Mouse (Mus musculus) bone marrow, adult 2 months (tissue): ENCODE measurements around the gene Zfp281. TPM values are rescaled to one million over a fixed set of nuclear protein-coding genes. Genes with fewer than 3 reads are reported as not detected.

ENCODE experiments used
- H3K27ac ChIP-seq: fragments of 200-500 bp; 2 replicates; pipeline ENCODE4 v1.5.1; 2012; ENCODE audit warnings: low read depth, mild to moderate bottlenecking, control low read depth, inconsistent platforms, low read length; ENCODE audit not compliant: control insufficient read depth, poor library complexity, insufficient read depth
- H3K4me1 ChIP-seq: fragments of 200-500 bp; 2 replicates; pipeline ENCODE4 v1.6.1; 2011; ENCODE audit warnings: low read length; ENCODE audit not compliant: control insufficient read depth, insufficient read depth
- H3K4me3 ChIP-seq: fragments of 200-500 bp; replicated peaks from 2 replicates; pipeline ENCODE3; 2011; ENCODE audit warnings: mild to moderate bottlenecking, low read depth, low read length, control low read depth; ENCODE audit not compliant: control insufficient read depth
- CTCF ChIP-seq: fragments of 200-500 bp; IDR thresholded peaks from 2 replicates; pipeline ENCODE4 v1.5.1; 2011; ENCODE audit warnings: low read length, control low read depth; ENCODE audit not compliant: control insufficient read depth, insufficient read depth
- POLR2A ChIP-seq: fragments of 200-500 bp; IDR thresholded peaks from 2 replicates; pipeline ENCODE4 v1.6.1; 2011; ENCODE audit warnings: low read depth, mild to moderate bottlenecking, control low read depth, low read length, borderline replicate concordance; ENCODE audit not compliant: control insufficient read depth
- WGBS: fragments of 180-500 bp; shearing (Covaris S2); methylation state at CpG from one replicate; pipeline ENCODE4 v1.1.7; 2018; 5-methylcytosine and 5-hydroxymethylcytosine counted together
- polyA plus RNA-seq: library from polyadenylated mRNA; stranded (reverse); fragments of >200 nt; gene quantifications from 2 replicates; pipeline ENCODE4 v1.2.4, GENCODE M21; 2011; ENCODE audit warnings: low replicate concordance; ENCODE audit not compliant: missing spikeins, insufficient read depth, insufficient read length

Gene Zfp281
- polyA plus RNA-seq, 1 experiment: 7.9 TPM

DNA sequence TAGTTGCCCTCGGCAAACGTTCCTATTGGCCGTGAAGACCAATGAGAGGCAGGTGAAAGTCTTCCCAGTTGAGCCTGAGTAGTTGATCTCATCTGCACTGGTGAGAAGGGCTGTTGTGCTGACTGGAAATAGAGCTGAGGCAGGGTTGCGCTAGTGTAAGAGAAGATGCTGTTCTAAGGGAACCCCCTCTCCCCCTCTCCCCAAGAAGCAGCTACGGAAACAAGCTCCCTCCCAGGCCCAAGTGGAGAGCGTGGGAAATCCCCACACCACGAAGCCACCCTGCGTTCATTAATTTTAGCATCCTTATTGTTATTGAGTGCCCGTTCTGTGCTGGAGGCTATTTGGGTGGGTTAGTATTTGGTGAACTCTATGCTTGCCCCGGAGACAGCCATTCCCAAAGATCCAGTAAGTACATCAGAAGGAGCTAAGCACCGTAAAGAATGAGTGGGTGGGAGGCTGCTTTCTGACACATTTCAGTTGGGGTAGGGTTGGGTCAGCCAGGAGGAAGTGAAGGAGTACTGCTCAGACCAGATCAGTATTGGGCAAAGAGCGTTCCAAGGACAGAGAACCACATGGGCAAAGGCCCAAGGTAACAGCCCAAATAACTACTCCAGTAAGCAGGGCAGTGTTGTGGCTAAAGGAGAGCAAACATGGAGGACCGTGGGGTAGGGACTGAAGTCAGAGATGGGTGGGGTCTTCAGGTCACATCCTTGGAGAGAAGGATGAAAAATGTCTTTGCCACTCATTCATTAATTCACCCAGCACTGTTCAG, 33.9 kb downstream of the Zfp281 start:
- no peaks in the 10 kb centered on the region for H3K4me1 ChIP-seq
- TF ChIP-seq CTCF (no peak), POLR2A (no peak)
- H3K4me3 ChIP-seq: no peak overlapping the region
- H3K27ac ChIP-seq: no peak overlapping the region
- 72% methylated on average over 13 of the region's 13 CpGs for WGBS

DNA sequence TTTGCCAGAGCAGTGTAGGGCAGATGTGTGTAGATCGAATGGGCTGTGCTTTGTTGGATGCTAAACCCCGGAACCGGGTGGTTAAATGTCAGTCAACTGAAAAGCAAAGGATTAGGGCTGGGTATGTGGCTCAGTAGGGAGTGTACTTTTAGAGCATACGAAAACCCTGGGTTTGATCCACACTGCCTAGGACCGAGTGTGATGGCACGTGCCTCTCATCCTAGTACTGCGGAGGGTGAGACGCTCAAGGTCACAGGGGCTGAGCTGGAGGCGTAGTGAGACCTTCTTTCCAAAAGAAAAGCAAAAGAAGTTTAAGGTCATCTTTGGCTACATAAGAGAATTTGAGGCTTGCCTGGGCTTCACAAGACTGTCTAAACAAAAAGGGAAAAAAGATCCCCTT, 34.6 kb downstream of the Zfp281 start:
- TF ChIP-seq CTCF (no peak), POLR2A (no peak)
- Histone ChIP-seq H3K27ac (no peak overlapping the region), H3K4me1 (no peaks in the 10 kb centered on the region), H3K4me3 (no peak overlapping the region)
- 86% methylated on average over 9 of the region's 9 CpGs for WGBS

DNA sequence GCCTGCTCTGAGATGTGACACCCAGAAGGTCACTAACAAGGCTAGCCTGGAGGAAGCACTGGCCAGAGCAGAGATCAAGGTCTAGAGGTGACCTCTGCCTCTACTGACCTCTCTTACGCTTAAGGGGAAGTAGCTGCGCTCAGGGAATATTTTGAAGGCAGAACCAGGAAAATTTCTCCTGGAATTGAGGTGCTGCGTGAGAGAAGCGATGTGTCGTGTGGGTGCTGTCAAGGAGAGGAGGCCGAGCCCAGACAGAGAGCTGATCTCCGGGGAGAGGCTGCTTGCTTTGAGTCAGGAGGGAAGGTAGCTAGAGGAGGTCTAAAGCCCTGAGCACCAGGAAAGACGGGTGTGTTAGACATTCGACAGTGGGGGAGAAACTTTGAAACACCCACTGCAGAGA, 35.2 kb downstream of the Zfp281 start:
- WGBS: 76% methylated on average over 9 of the region's 9 CpGs
- no peaks in the 10 kb centered on the region for H3K4me1 ChIP-seq
- H3K4me3 ChIP-seq: no peak overlapping the region
- no peak for TF ChIP-seq CTCF
- no peak for TF ChIP-seq POLR2A
- no peak overlapping the region for H3K27ac ChIP-seq

DNA sequence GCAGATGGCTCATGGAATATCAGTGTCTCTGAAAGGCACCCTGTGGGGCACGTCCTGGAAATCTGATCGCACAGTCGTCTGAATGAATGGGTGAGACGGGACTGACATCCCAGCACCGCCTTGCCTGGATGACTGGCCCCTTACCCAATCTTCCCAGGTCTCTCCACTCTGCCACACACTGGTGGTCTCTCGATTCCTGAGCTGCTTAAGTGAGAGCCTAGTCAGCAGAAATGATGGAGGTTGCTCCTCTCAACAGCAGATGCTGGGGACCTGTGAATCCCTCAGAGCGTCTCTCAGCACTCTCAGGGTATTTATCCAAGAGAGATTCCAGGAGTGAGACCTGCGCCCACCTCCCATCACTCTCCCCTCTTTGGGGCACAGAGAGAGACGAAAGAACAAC, 36.8 kb downstream of the Zfp281 start:
- Histone ChIP-seq H3K4me3 (no peak overlapping the region), H3K4me1 (no peaks in the 10 kb centered on the region), H3K27ac (no peak overlapping the region)
- WGBS: 87% methylated on average over 9 of the region's 9 CpGs
- TF ChIP-seq CTCF: no peak
- TF ChIP-seq POLR2A: no peak

DNA sequence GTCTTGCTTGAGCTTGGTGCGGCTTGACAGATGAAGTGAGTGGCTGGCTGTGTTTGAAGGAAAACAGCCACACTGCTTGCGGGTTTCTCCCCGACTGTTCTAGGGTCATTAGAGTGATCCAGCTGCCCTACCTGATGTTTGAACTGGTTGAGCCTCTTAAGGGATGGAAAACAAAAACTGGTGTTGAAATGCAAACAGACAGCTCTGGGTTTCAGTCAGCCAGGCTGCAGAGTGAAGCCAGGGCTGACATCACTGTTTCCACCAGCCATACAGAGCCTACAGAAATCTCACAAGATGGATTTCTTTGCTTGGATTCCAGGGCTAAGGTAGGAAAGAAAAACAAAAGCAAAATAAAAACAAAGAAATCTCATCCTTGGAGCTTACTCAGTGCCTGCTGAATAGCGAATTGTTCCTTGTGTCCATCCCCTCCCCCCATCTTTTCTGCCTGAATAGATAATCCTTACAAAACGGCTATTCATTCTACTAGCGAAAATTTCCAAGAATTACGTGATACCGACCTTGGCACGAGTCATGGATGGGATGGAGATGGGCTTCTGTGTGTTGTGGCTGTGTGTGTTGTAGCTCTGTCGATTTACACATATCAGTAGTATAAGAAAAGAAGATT, 37.4 kb downstream of the Zfp281 start:
- H3K4me3 ChIP-seq: no peak overlapping the region
- no peak for TF ChIP-seq CTCF
- TF ChIP-seq POLR2A: no peak
- no peaks in the 10 kb centered on the region for H3K4me1 ChIP-seq
- WGBS: 80% methylated on average over 10 of the region's 10 CpGs
- H3K27ac ChIP-seq: no peak overlapping the region

DNA sequence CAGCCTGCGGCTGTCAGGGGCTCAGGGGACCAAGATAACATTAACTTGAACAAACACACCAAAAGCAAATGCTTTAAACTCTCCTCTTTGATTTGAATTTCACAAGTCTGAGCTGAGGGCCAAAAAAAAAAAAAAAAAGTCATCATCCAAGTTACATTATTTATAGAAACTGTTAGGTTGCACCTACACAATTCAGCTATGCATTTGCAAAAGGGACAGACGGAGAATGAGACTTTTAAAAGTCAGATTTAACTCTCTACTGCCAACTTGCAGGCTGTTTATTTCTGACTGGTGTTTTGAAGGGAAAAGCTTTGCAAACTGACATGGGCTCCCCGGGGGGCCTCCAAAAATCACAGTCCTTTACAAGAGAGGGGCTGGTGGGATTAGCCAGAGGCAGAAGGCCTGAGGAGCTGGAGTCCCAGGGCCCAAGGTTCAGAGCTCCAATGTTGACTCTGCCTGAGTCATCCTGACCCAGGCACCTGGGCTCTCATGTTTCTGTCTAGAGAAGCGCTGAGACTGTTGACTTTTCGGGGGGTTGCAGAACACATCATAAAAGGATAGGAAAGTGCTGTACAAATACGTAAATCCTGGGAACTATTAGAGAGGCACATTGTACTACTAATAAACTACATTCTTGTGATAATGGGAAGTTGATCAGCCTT, 40.4 kb downstream of the Zfp281 start:
- no peak for TF ChIP-seq CTCF
- 79% methylated on average over 6 of the region's 6 CpGs for WGBS
- Histone ChIP-seq H3K4me1 (no peaks in the 10 kb centered on the region), H3K4me3 (no peak overlapping the region), H3K27ac (no peak overlapping the region)

DNA sequence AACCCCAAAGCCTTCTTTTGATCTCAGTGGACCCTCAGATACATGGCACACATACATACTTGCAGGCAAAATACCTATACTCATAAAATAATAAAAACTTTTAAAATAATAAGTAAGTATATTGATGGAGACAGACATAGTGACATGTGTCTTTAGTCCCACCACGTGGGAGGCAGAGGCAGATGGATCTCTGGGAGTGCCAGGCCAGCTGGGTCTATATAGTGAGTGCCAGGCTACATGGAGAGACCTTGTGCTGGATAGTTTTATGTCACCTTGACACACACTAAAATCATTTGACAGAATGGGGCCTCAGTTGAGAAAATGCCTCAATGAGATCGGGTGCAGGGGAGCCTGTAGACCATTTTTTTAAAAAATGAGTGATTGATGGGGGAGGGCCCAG, 41.8 kb downstream of the Zfp281 start:
- Histone ChIP-seq H3K4me3 (no peak overlapping the region), H3K4me1 (no peaks in the 10 kb centered on the region), H3K27ac (no peak overlapping the region)
- WGBS: 60% methylated on average over 2 of the region's 2 CpGs
- no peak for TF ChIP-seq POLR2A
- no peak for TF ChIP-seq CTCF

DNA sequence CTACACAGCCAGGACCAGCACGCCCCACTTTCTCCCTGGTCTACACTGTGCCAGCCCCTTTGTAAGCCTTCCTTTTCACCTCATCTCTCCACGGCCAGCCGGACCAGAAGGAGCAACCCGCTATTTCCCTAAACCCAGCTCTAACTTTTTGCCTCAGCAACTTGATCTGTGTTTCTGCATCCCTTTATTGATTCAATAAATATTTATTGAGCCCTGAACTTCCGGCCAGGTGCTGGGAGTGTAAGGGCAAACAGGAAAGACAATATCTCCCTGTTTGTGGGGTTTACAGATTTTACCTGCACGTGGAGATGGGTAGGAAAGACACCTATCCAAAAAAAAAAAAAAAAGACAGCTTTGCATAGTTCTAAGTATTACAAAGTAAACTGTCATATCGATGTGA, 45.2 kb downstream of the Zfp281 start:
- Histone ChIP-seq H3K27ac (no peak overlapping the region), H3K4me3 (no peak overlapping the region), H3K4me1 (no peaks in the 10 kb centered on the region)
- 82% methylated on average over 7 of the region's 7 CpGs for WGBS
- TF ChIP-seq POLR2A: no peak

DNA sequence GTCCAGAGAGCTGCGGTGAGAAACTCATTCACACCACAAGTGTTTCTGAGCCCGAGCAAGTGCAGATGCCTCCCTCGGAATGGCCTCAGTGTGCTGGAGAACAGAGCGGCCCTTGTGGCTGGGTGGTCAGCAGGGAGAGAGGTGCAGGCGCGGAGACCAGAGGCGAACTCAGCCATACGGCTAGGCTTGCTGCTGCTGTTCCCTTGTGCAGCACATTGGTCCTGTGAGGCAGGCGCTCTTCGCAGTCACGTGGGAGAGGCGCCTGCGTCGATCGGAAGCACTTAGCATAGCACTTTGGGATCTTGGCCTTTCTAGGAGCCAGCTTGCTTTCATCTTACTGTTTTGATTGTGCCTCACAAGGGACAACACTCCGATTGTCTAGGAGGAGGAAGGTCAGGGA, 45.7 kb downstream of the Zfp281 start:
- Histone ChIP-seq H3K4me1 (peaks cover 1% of the 10 kb centered on the region), H3K27ac (no peak overlapping the region), H3K4me3 (no peak overlapping the region)
- no peak for TF ChIP-seq POLR2A
- TF ChIP-seq CTCF: no peak
- 84% methylated on average over 16 of the region's 16 CpGs for WGBS
